Mouse (Mus musculus) heart, adult 9 months (tissue): ENCODE data around the gene Crnkl1.

Source experiments
- DNase-seq, 2 experiments: peaks; one replicate each; pipeline ENCODE4 v3.0.0; 2022; ENCODE audit warnings: low spot score in 2 of 2

Crnkl1 gene

DNA sequence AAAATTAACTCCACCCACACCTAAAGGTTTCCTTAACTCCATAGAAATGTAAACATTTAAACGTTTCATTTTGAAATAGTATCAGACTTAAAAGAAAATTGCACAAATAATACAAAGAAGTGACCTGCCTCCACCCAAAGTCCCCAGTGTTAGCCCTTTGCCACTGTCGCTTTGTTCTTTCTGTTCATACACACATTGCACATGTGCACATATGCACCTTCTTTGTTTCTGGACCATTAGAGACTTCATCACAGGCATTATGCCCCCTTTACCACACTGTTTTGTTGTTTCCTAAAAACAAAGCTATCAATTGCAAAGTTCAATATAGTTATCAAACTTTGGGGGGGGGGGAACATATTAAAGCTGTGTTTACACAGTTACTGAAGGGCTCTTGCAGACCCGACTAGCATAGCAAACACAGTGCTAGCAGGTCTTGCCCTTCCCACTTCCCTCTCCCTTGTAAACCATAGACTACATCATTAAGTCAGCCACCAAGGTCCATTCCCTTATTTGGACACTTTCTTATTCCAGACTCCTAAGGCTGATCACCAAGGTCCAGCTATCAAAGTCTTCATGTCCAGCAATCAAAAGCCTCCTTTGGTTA, 59.8 kb downstream of the Crnkl1 start:
- no peak for DNase-seq

DNA sequence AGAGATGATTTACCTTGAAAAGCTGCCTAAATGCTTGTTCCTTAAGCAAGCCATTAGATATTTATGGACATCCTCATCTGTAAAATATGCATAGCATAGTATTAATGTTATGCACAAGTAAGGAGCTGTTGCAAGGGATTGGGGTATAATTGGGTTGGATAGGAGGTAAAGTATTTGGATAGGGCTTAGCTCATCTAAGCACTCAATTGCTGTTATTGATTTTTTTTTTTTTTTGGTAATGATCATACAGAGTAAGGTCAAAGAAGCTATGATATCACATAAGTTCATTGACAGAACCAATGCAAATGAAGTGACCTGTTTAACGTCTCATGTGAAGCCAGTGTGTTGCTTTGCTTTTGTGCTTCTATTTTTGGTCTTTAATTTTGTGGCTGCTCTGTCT, 60.9 kb downstream of the Crnkl1 start:
- no peak for DNase-seq

- no peak for DNase-seq
Observed at GRCm38 (mm10) chr2:145872099-145872498, 62.7 kb downstream of the Crnkl1 start.

DNA sequence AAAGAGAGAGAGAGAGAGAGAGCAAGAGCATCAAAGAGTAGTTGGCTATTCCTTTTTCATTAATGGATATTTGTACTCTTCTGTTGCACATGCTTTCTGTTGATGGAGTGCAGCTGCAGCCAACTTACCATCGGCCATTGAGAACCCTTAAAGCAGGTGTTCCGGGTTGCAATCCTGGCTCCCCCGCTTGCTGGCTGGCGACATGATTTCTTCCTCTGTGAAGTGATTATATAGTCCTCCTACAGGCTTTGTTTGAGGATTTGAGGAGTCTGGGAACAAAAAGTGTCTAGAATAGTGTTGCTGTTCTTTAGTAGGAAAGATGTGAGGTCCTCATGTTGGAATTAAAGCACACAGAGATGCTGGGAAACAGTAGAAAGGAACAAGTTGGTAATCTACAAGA, 63.5 kb downstream of the Crnkl1 start:
- DNase-seq, result no peak
